Mouse (Mus musculus) megakaryocyte progenitor cell, adult 5-6 weeks (primary cell): ENCODE results near the gene Gm21936. TPM values are rescaled to one million over a fixed set of nuclear protein-coding genes. Genes with fewer than 3 reads are reported as not detected.
"Not testable (repeated sequence)": the region's sequence is repeated elsewhere in the genome, so short reads cannot be mapped to it uniquely, and the experiment has no call there.

Source experiments
- ATAC-seq: replicated peaks from 2 replicates; pipeline ENCODE4 v1.8.0; 2016; ENCODE audit warnings: mild to moderate bottlenecking, moderate TSS enrichment, inconsistent platforms; ENCODE audit not compliant: poor library complexity
- total RNA-seq, 2 experiments: library from RNA; stranded (forward) in 1 of 2; stranded (reverse) in 1 of 2; fragments of 157-497, 149-512 nt in 1 of 2; fragments of 200-1000 nt in 1 of 2; gene quantifications; 2 replicates each; pipeline versions ENCODE4 v1.2.3 to v1.2.4; 2015 to 2017

Gm21936 gene
- total RNA-seq (2015), result not detected in 2 replicates
- total RNA-seq (2017), result not detected in 2 replicates

GRCm38 (mm10) chr12:87795212-87795611 lies at the start of gene Gm21936:
Gm21936 (plus strand) TSS chr12:87795512.
- ATAC-seq, result not testable (repeated sequence)

DNA sequence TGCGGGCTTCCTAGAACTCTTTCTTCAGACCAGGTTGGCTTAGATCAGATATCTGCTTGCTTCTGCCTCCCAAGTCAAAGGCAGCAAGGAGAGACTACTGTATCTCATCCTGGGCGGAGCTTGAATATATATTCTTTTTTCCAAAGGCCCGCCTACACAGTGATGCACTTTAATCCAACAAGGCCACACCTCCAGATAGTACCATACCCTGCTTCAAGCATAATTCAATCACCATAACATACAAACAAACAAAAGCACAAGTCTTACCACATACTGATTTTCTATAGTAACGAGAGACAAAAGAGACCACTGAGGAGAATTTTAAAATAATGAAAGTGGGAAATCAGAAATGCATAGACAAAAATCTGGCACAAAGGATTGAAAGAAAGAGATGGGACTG lies 19.7 kb upstream of the Gm21936 start, which contains the start of gene Gm21319:
Gene Gm21319 (minus strand): TSS at position 101 of the 400 bp plus-strand sequence.
- ATAC-seq, result not testable (repeated sequence)

DNA sequence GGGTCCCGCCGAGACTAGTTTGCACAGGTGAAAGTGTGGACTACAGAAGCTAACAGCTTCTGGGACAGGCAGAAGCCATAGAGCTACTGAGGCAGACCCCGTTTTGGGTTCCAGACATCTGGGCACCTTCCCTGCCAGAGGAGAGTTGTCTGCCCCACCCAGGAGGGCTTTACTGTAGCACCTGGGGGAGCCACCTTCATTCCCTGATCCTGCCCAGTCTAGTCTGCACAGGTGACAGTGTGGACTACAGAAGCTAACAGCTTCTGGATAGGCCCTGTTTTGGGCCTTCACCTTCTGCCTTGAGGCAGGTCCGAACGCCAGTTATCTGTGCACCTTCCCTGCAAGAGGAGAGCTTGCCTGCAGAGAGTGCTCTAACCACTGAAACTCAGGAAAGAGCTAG lies 2.7 kb downstream of the Gm21936 start:
- ATAC-seq, result not testable (repeated sequence)

DNA sequence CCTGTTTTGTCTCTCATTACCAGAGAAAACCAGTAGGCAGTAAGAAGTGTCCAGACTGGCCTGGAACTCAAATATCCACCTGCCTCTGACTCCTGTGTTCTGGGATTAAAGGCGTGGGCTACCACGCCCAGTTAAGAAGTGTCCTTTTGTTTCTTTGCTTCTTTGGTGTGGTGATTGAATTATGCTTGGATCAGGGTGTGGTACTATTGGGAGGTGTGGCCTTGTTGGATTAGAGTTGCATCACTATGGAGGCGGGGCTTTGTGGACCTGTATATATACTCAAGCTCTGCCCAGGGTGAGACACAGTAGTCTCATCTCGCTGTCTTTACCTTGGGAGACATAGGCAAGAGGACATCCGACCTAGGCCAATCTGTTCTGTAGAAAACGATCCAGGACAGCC lies 21.0 kb downstream of the Gm21936 start, which contains the start of gene BB287469:
Gene BB287469 (plus strand): TSS at position 301 of the 400 bp plus-strand sequence.
- not testable (repeated sequence) for ATAC-seq

DNA sequence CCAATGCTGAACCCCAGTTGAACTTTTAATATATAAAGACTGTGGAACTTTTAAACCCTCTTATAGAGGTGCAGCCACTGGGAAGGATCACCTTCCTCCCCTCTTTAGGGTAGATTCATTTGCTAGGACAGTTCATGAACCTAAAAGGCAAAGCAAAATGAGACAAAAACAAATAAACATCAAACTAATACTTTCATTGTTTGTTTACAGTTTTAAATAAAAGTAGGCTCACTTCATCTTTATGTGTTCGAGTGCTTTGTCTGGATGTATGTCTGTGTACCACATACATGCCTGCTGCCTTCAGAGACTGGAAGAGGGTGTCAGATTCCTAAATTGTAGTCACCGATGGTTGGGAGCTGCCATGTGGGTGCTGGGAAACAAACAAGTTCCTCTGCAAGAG lies 46.9 kb downstream of the Gm21936 start, which contains the start of gene Gm2001:
Gene Gm2001 (minus strand): TSS at position 101 of the 400 bp plus-strand sequence.
- ATAC-seq, result not testable (repeated sequence)

Other genes with a start within 250 kb of the Gm21936 start
- gene Oog1, start 192.8 kb upstream of the Gm21936 start, total RNA-seq (2015), result not detected in 2 replicates
- gene Oog1, start 192.8 kb upstream of the Gm21936 start, total RNA-seq (2017), result not detected in 2 replicates
- not detected in 2 replicates for gene Gm4027, start 176.6 kb upstream of the Gm21936 start, total RNA-seq (2015)
- not detected in 2 replicates for gene Gm4027, start 176.6 kb upstream of the Gm21936 start, total RNA-seq (2017)
- gene Gm16381, start 150.9 kb upstream of the Gm21936 start, total RNA-seq (2015), result not detected in 2 replicates
- not detected in 2 replicates for gene Gm16381, start 150.9 kb upstream of the Gm21936 start, total RNA-seq (2017)
- gene Gm21319, start 19.8 kb upstream of the Gm21936 start, total RNA-seq (2015), result not detected in 2 replicates
- not detected in 2 replicates for gene Gm21319, start 19.8 kb upstream of the Gm21936 start, total RNA-seq (2017)
- gene BB287469, start 21.1 kb downstream of the Gm21936 start, total RNA-seq (2015), result not detected in 2 replicates
- gene BB287469, start 21.1 kb downstream of the Gm21936 start, total RNA-seq (2017), result not detected in 2 replicates
- gene Gm2001, start 46.8 kb downstream of the Gm21936 start, total RNA-seq (2015), result not detected in 2 replicates
- not detected in 2 replicates for gene Gm2001, start 46.8 kb downstream of the Gm21936 start, total RNA-seq (2017)
- gene Gm2016, start 78.6 kb downstream of the Gm21936 start, total RNA-seq (2015), result not detected in 2 replicates
- not detected in 2 replicates for gene Gm2016, start 78.6 kb downstream of the Gm21936 start, total RNA-seq (2017)
- not detected in 2 replicates for gene Gm2022, start 99.9 kb downstream of the Gm21936 start, total RNA-seq (2015)
- gene Gm2022, start 99.9 kb downstream of the Gm21936 start, total RNA-seq (2017), result not detected in 2 replicates
- not detected in 2 replicates for gene Gm2035, start 124.3 kb downstream of the Gm21936 start, total RNA-seq (2015)
- not detected in 2 replicates for gene Gm2035, start 124.3 kb downstream of the Gm21936 start, total RNA-seq (2017)
- gene Gm2042, start 158.6 kb downstream of the Gm21936 start, total RNA-seq (2015), result not detected in 2 replicates
- gene Gm2042, start 158.6 kb downstream of the Gm21936 start, total RNA-seq (2017), result not detected in 2 replicates
- not detected in 2 replicates for gene Gm2075, start 216.3 kb downstream of the Gm21936 start, total RNA-seq (2015)
- not detected in 2 replicates for gene Gm2075, start 216.3 kb downstream of the Gm21936 start, total RNA-seq (2017)
- gene Gm6803, start 223.3 kb downstream of the Gm21936 start, total RNA-seq (2015), result not detected in 2 replicates
- not detected in 2 replicates for gene Gm6803, start 223.3 kb downstream of the Gm21936 start, total RNA-seq (2017)
- not detected in 2 replicates for gene Gm2056, start 231.5 kb downstream of the Gm21936 start, total RNA-seq (2015)
- not detected in 2 replicates for gene Gm2056, start 231.5 kb downstream of the Gm21936 start, total RNA-seq (2017)